Mouse (Mus musculus) common myeloid progenitor, adult 5-6 weeks (primary cell): Measurements from ENCODE around the gene Zbed3. TPM values are rescaled to one million over a fixed set of nuclear protein-coding genes. Genes with fewer than 3 reads are reported as not detected.
A peak's percentile ranks its signal among the peaks of the same experiment; 100 is the strongest.
"Not testable (repeated sequence)": the region's sequence is repeated elsewhere in the genome, so short reads cannot be mapped to it uniquely, and the experiment has no call there.

ENCODE experiments used
- ATAC-seq: replicated peaks from 2 replicates; pipeline ENCODE4 v1.8.0; 2016; ENCODE audit warnings: low read depth, mild to moderate bottlenecking, moderate TSS enrichment, inconsistent platforms; ENCODE audit not compliant: poor library complexity, severe bottlenecking
- total RNA-seq: library from RNA; stranded (forward); fragments of 200-1000, 187-1606 nt; gene quantifications from 2 replicates; pipeline ENCODE4 v1.2.3, GENCODE M21; 2017

Zbed3 gene
- total RNA-seq, 1 experiment from 2014 or later = 12.6 TPM

- ATAC-seq = no peak
These were observed 5.4 kb downstream of the Zbed3 start for GRCm38 (mm10) chr13:95328767-95329166.

GRCm38 (mm10) chr13:95330507-95330906, 7.1 kb downstream of the Zbed3 start:
- no peak for ATAC-seq

GRCm38 (mm10) chr13:95332086-95332899, 8.9 kb downstream of the Zbed3 start:
- no peak for ATAC-seq

GRCm38 (mm10) chr13:95336122-95336677, 12.8 kb downstream of the Zbed3 start:
- ATAC-seq = no peak

GRCm38 (mm10) chr13:95343470-95343869, 20.1 kb downstream of the Zbed3 start:
- no peak; the same call in 1 of the 2 replicates for ATAC-seq

- ATAC-seq = no peak
These were observed 22.5 kb downstream of the Zbed3 start for GRCm38 (mm10) chr13:95345869-95346268.

- ATAC-seq = peak; percentile 82
These were observed 23.7 kb downstream of the Zbed3 start for GRCm38 (mm10) chr13:95347018-95347696.

GRCm38 (mm10) chr13:95348476-95348875, 25.1 kb downstream of the Zbed3 start:
- ATAC-seq = no peak

GRCm38 (mm10) chr13:95358223-95358622, 34.8 kb downstream of the Zbed3 start:
- peak; percentile 68 for ATAC-seq

GRCm38 (mm10) chr13:95363440-95363839, 40.0 kb downstream of the Zbed3 start:
- no peak for ATAC-seq

- no peak; the same call in 1 of the 2 replicates for ATAC-seq
These were observed 42.9 kb downstream of the Zbed3 start for GRCm38 (mm10) chr13:95366356-95366755.

- peak; percentile 97 for ATAC-seq
These were observed 51.5 kb downstream of the Zbed3 start, which contains the start of gene Aggf1 for GRCm38 (mm10) chr13:95374701-95375553. Gene Aggf1, minus strand, starts transcription at chr13:95375352.

GRCm38 (mm10) chr13:95375554-95375914, 52.1 kb downstream of the Zbed3 start:
- ATAC-seq = peak; percentile 4; the same call in 1 of the 2 replicates

GRCm38 (mm10) chr13:95376689-95377289, 53.4 kb downstream of the Zbed3 start:
- not testable (repeated sequence) for ATAC-seq

GRCm38 (mm10) chr13:95378696-95379095, 55.3 kb downstream of the Zbed3 start:
- no peak for ATAC-seq

- ATAC-seq = peak; percentile 97
These were observed 59.0 kb downstream of the Zbed3 start for GRCm38 (mm10) chr13:95382418-95382817.
